In genomic region chr4:119111410-119111809, GRCm38 (mm10) we compare ENCODE assay signal across 12 mouse cellular contexts. TPM values are rescaled to one million over a fixed set of nuclear protein-coding genes. Genes with fewer than 3 reads are reported as not detected.
DNase-seq lines count a peak whose midpoint lies in the region; ATAC-seq and TF ChIP-seq lines count a peak whose summit lies in the region.
"Had no signal": no experiment of that assay in that cellular context is flagged by ENCODE, and none has a peak within 500 bp of the region (broad histone marks: within the 10 kb centered on the region; RNA-seq: fewer than 3 reads in every experiment).

No protein-coding gene starts in this region.

- no peak for DNase-seq in hindbrain, embryonic 10.5 days (ENCODE audit: low spot score)
- DNase-seq in hindbrain, postnatal 0 days (ENCODE audit: low spot score), result no peak
- no peak for DNase-seq in layer of hippocampus, adult 11-12 months (ENCODE audit: low spot score)
- DNase-seq: lung, postnatal 14 days; right cerebral cortex, postnatal 14 days; thymus, postnatal 25 days had no signal

- no peak overlapping the region for H3K4me2 ChIP-seq in hindbrain, embryonic 16.5 days (ENCODE audit: low read length)
- peak overlapping the region; percentile 76 for H3K4me2 ChIP-seq in midbrain, embryonic 12.5 days (replicated peaks)
- no peak overlapping the region for H3K4me2 ChIP-seq in midbrain, embryonic 15.5 days
- peak overlapping the region; percentile 82; the same call in 1 of the 2 replicates for H3K4me2 ChIP-seq in hindbrain, postnatal 0 days (ENCODE audit: low read depth, low read length)
- peak overlapping the region; percentile 68 for H3K4me2 ChIP-seq in stomach, embryonic 15.5 days

- WGBS in hindbrain, embryonic 10.5 days, result 65% methylated on average over 5 of the region's 5 CpGs
- WGBS in hindbrain, embryonic 16.5 days, result 58% methylated on average over 5 of the region's 5 CpGs
- 63% methylated on average over 5 of the region's 5 CpGs for WGBS in midbrain, embryonic 12.5 days
- WGBS in midbrain, embryonic 15.5 days, result 62% methylated on average over 5 of the region's 5 CpGs
- 71% methylated on average over 5 of the region's 5 CpGs for WGBS in hindbrain, postnatal 0 days
- 78% methylated on average over 5 of the region's 5 CpGs for WGBS in stomach, embryonic 15.5 days

- ATAC-seq in hindbrain, embryonic 16.5 days, result no peak
- ATAC-seq in midbrain, embryonic 12.5 days (ENCODE audit: low FRiP score, low read depth), result no peak
- no peak for ATAC-seq in midbrain, embryonic 15.5 days (replicated peaks)
- ATAC-seq in hindbrain, postnatal 0 days, result no peak
- ATAC-seq in stomach, embryonic 15.5 days (ENCODE audit: insufficient read depth, low FRiP score, low read depth), result no peak
- no peak for ATAC-seq in monocyte, adult 5-6 weeks (replicated peaks; ENCODE audit: insufficient number of reproducible peaks, low FRiP score, low TSS enrichment, poor library complexity, severe bottlenecking)
- ATAC-seq: inflammation-experienced regulatory T-cells, adult 6 months had no signal

- no peak overlapping the region for H3K9ac ChIP-seq in hindbrain, embryonic 16.5 days (ENCODE audit: low read depth, low read length)
- no peak overlapping the region for H3K9ac ChIP-seq in midbrain, embryonic 12.5 days (replicated peaks)
- no peak overlapping the region for H3K9ac ChIP-seq in midbrain, embryonic 15.5 days
- no peak overlapping the region for H3K9ac ChIP-seq in hindbrain, postnatal 0 days (replicated peaks; ENCODE audit: low read length)
- H3K9ac ChIP-seq in stomach, embryonic 15.5 days, result no peak overlapping the region

- H3K27ac ChIP-seq in hindbrain, embryonic 10.5 days, result peak overlapping the region; percentile 69; the same call in 1 of the 2 replicates
- H3K27ac ChIP-seq in hindbrain, embryonic 16.5 days (ENCODE audit: low read depth, low read length), result no peak overlapping the region
- no peak overlapping the region for H3K27ac ChIP-seq in midbrain, embryonic 12.5 days (replicated peaks)
- no peak overlapping the region for H3K27ac ChIP-seq in midbrain, embryonic 15.5 days
- no peak overlapping the region for H3K27ac ChIP-seq in hindbrain, postnatal 0 days
- H3K27ac ChIP-seq in stomach, embryonic 15.5 days, result no peak overlapping the region

- H3K4me3 ChIP-seq in hindbrain, embryonic 10.5 days, result peak overlapping the region; percentile 91
- no peak overlapping the region for H3K4me3 ChIP-seq in hindbrain, embryonic 16.5 days (ENCODE audit: low read length)
- 0 out of 2 replicates have a peak overlapping the region, but pooled peaks have one; percentile 76 for H3K4me3 ChIP-seq in midbrain, embryonic 12.5 days
- H3K4me3 ChIP-seq in midbrain, embryonic 15.5 days, result no peak overlapping the region
- H3K4me3 ChIP-seq in hindbrain, postnatal 0 days (ENCODE audit: low read length), result peak overlapping the region; percentile 13; the same call in 1 of the 2 replicates
- H3K4me3 ChIP-seq in stomach, embryonic 15.5 days (replicated peaks), result no peak overlapping the region

- no peaks in the 10 kb centered on the region for H3K27me3 ChIP-seq in hindbrain, embryonic 10.5 days (ENCODE audit: insufficient read depth, poor library complexity, severe bottlenecking)
- H3K27me3 ChIP-seq in hindbrain, embryonic 16.5 days (replicated peaks; ENCODE audit: control insufficient read depth, insufficient read depth, low read length), result no peaks in the 10 kb centered on the region
- 0 out of 2 replicates have a peak, but pooled peaks cover 5% of the 10 kb centered on the region for H3K27me3 ChIP-seq in midbrain, embryonic 12.5 days
- H3K27me3 ChIP-seq in midbrain, embryonic 15.5 days (replicated peaks), result no peaks in the 10 kb centered on the region
- H3K27me3 ChIP-seq in hindbrain, postnatal 0 days (ENCODE audit: insufficient read depth, low read length), result no peaks in the 10 kb centered on the region
- no peaks in the 10 kb centered on the region for H3K27me3 ChIP-seq in stomach, embryonic 15.5 days (replicated peaks)

- H3K9me3 ChIP-seq in hindbrain, embryonic 10.5 days, result no peaks in the 10 kb centered on the region
- H3K9me3 ChIP-seq in hindbrain, embryonic 16.5 days (ENCODE audit: control insufficient read depth, low read length), result no peaks in the 10 kb centered on the region
- no peaks in the 10 kb centered on the region for H3K9me3 ChIP-seq in midbrain, embryonic 12.5 days
- H3K9me3 ChIP-seq in midbrain, embryonic 15.5 days, result no peaks in the 10 kb centered on the region
- no peaks in the 10 kb centered on the region for H3K9me3 ChIP-seq in hindbrain, postnatal 0 days (ENCODE audit: low read length)
- H3K9me3 ChIP-seq in stomach, embryonic 15.5 days, result no peaks in the 10 kb centered on the region

- no peak for TF ChIP-seq CTCF in hindbrain, postnatal 0 days (IDR thresholded peaks at IDR 0.05; ENCODE audit: low read depth)

- peaks cover 91% of the 10 kb centered on the region for H3K4me1 ChIP-seq in hindbrain, embryonic 10.5 days (replicated peaks)
- H3K4me1 ChIP-seq in hindbrain, embryonic 16.5 days (ENCODE audit: control insufficient read depth, insufficient read depth, low read depth, low read length), result peaks cover 12% of the 10 kb centered on the region
- H3K4me1 ChIP-seq in midbrain, embryonic 12.5 days, result peaks cover 40% of the 10 kb centered on the region
- peaks cover 20% of the 10 kb centered on the region; the same call in 1 of the 2 replicates for H3K4me1 ChIP-seq in midbrain, embryonic 15.5 days
- peaks cover 5% of the 10 kb centered on the region; the same call in 1 of the 2 replicates for H3K4me1 ChIP-seq in hindbrain, postnatal 0 days (ENCODE audit: insufficient read depth, low read length)
- H3K4me1 ChIP-seq in stomach, embryonic 15.5 days, result peaks cover 34% of the 10 kb centered on the region

- H3K36me3 ChIP-seq in hindbrain, embryonic 10.5 days, result peaks cover 55% of the 10 kb centered on the region
- H3K36me3 ChIP-seq in hindbrain, embryonic 16.5 days (ENCODE audit: control insufficient read depth, insufficient read depth, low read length), result no peaks in the 10 kb centered on the region
- H3K36me3 ChIP-seq in midbrain, embryonic 12.5 days, result no peaks in the 10 kb centered on the region
- no peaks in the 10 kb centered on the region for H3K36me3 ChIP-seq in midbrain, embryonic 15.5 days (replicated peaks)
- no peaks in the 10 kb centered on the region for H3K36me3 ChIP-seq in hindbrain, postnatal 0 days (ENCODE audit: insufficient read depth, low read length)
- no peaks in the 10 kb centered on the region for H3K36me3 ChIP-seq in stomach, embryonic 15.5 days

RNA-seq across cellular contexts. Expression of gene Slc2a1, which starts 2.9 kb away (rescaled TPM):
- polyA plus RNA-seq in hindbrain, embryonic 10.5 days (2016; fragmentation: Nextera tagmentation; extraction: Ambion mirVana), result 153 and 228 TPM in 2 replicates
- 100 and 106 TPM in 2 replicates for polyA plus RNA-seq in hindbrain, embryonic 16.5 days (2015; fragmentation: Nextera tagmentation; extraction: Ambion mirVana)
- 116 TPM in 2 replicates for polyA plus RNA-seq in midbrain, embryonic 12.5 days (2016; fragmentation: Nextera tagmentation; extraction: Ambion mirVana)
- polyA plus RNA-seq in midbrain, embryonic 15.5 days (2015; fragmentation: Nextera tagmentation; extraction: Ambion mirVana), result 96.1 and 97.6 TPM in 2 replicates
- 119 and 120 TPM in 2 replicates for total RNA-seq in hindbrain, postnatal 0 days (2014; rRNA removed)
- 48.8 and 50.6 TPM in 2 replicates for polyA plus RNA-seq in hindbrain, postnatal 0 days (2015; fragmentation: Nextera tagmentation; extraction: Ambion mirVana)
- 119 and 129 TPM in 2 replicates for polyA plus RNA-seq in stomach, embryonic 15.5 days (2015; fragmentation: Nextera tagmentation; extraction: Ambion mirVana)
- 25.2 to 35.8 TPM (median 30.1 TPM) in 3 replicates for total RNA-seq in monocyte, adult 5-6 weeks (2017)

Comparison
In these comparisons a context has a peak if more than half of its experiments do, and no peak if none do; other contexts are left out.
1. H3K4me3 ChIP-seq: peak in hindbrain, embryonic 10.5 days (single experiment), midbrain, embryonic 12.5 days (single experiment) and hindbrain, postnatal 0 days (single experiment); none in hindbrain, embryonic 16.5 days (single experiment), midbrain, embryonic 15.5 days (single experiment) and stomach, embryonic 15.5 days (single experiment).
2. H3K4me2 ChIP-seq: peak in midbrain, embryonic 12.5 days (single experiment), hindbrain, postnatal 0 days (single experiment) and stomach, embryonic 15.5 days (single experiment); none in hindbrain, embryonic 16.5 days (single experiment) and midbrain, embryonic 15.5 days (single experiment).